Mouse (Mus musculus): ENCODE data around the gene Plb1. TPM values are rescaled to one million over a fixed set of nuclear protein-coding genes. Genes with fewer than 3 reads are reported as not detected.

Plb1 gene
- polyA plus RNA-seq, 1 experiment from 2014 or later = 0.18 TPM

GRCm38 (mm10) chr5:32410954-32411688 is 178.6 kb downstream of the Plb1 start:
- no peak for DNase-seq
- no peaks in the 10 kb centered on the region for H3K9me3 ChIP-seq (ENCODE audit: low read length)
- H3K4me1 ChIP-seq (ENCODE audit: insufficient read depth) = peaks cover 34% of the 10 kb centered on the region
- peak overlapping the region; percentile 66 for H3K27ac ChIP-seq (ENCODE audit: low read depth)
- H3K36me3 ChIP-seq (replicated peaks; ENCODE audit: insufficient read depth, low read length) = no peaks in the 10 kb centered on the region
- H3K9ac ChIP-seq (replicated peaks) = no peak overlapping the region
- WGBS (ENCODE audit: insufficient replicate concordance) = 31% methylated on average over 3 of the region's 3 CpGs
- H3K27me3 ChIP-seq (ENCODE audit: insufficient read depth, low read length) = no peaks in the 10 kb centered on the region
- no peak overlapping the region for H3K4me3 ChIP-seq (ENCODE audit: low read depth, low read length)
- no peak overlapping the region for H3K4me2 ChIP-seq (ENCODE audit: low read depth, low read length)
- no peak for ATAC-seq
- TF ChIP-seq CTCF (IDR thresholded peaks at IDR 0.05; ENCODE audit: low read depth) (no peak), EP300 (IDR thresholded peaks at IDR 0.05; ENCODE audit: low read depth) (no peak)

DNA sequence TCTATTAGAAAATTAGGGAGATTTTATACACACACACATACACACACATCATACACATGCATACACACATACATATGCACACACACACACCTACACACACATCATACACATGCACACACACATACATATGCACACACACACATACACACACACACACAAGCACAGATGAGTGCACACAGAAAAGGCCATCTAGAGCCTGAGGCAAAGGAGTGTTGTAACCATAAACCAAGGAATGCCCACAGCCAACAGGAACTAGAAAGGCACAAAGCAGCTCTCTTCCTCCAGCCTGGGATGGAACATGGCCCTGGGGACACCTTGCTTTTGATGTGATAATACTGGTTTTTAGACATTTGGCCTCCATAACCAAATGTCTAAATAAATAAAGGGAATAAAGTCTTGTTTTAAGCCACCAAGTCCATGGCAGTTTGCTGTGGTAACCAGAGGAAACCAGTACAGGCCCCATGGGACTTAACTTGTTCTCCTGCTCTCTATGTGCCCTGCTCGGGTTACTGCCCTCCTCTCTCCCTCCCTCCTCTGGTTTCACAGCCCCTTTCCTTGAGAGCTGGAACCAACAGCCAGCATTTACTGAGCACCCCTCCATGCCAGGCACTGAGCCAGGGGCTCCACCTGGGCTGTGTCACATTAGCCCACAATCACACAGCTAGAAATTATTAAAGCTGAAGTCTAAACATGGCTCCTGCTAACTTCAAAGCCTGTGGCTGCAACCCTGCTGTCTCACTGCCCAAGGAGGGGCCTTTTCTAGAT is 179.9 kb downstream of the Plb1 start:
- Histone ChIP-seq H3K27me3 (ENCODE audit: insufficient read depth, low read length) (no peaks in the 10 kb centered on the region), H3K4me1 (ENCODE audit: insufficient read depth) (peaks cover 34% of the 10 kb centered on the region), H3K4me2 (ENCODE audit: low read depth, low read length) (no peak overlapping the region), H3K9me3 (ENCODE audit: low read length) (no peaks in the 10 kb centered on the region), H3K27ac (ENCODE audit: low read depth) (peak overlapping the region; percentile 66), H3K4me3 (ENCODE audit: low read depth, low read length) (no peak overlapping the region), H3K9ac (replicated peaks) (no peak overlapping the region), H3K36me3 (replicated peaks; ENCODE audit: insufficient read depth, low read length) (no peaks in the 10 kb centered on the region)
- no peak for TF ChIP-seq CTCF (IDR thresholded peaks at IDR 0.05; ENCODE audit: low read depth)
- no peak for TF ChIP-seq EP300 (IDR thresholded peaks at IDR 0.05; ENCODE audit: low read depth)
- 42% methylated on average over 1 of the region's 1 CpGs for WGBS (ENCODE audit: insufficient replicate concordance)
- no peak for DNase-seq
- ATAC-seq = peak; percentile 40; the same call in 1 of the 2 replicates

DNA sequence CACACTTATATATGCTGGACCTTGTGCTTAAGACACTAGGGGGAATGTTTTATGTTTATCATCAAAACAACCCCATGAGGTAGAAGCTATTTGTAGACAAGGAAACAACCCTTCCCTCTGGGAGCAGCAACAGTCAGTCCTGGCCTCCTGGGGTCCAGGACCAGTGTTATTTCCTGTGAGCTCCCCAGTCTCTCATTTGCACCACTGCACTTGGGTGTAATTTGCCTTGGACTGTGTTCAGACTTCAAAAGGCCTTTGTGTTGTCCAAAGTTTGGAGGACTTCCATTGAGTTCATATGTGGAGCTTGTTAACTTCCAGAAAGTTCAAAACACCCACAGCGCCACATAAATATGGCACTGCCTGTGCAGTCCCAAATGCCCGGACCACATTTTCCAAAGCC is 180.6 kb downstream of the Plb1 start:
- no peak overlapping the region for H3K4me3 ChIP-seq (ENCODE audit: low read depth, low read length)
- TF ChIP-seq EP300 (IDR thresholded peaks at IDR 0.05; ENCODE audit: low read depth) (no peak), CTCF (IDR thresholded peaks at IDR 0.05; ENCODE audit: low read depth) (no peak)
- peak overlapping the region; percentile 66 for H3K27ac ChIP-seq (ENCODE audit: low read depth)
- no peak for ATAC-seq
- H3K9me3 ChIP-seq (ENCODE audit: low read length) = no peaks in the 10 kb centered on the region
- H3K4me1 ChIP-seq (ENCODE audit: insufficient read depth) = peaks cover 34% of the 10 kb centered on the region
- DNase-seq = no peak
- no peaks in the 10 kb centered on the region for H3K36me3 ChIP-seq (replicated peaks; ENCODE audit: insufficient read depth, low read length)
- H3K9ac ChIP-seq (replicated peaks) = no peak overlapping the region
- no peak overlapping the region for H3K4me2 ChIP-seq (ENCODE audit: low read depth, low read length)
- no peaks in the 10 kb centered on the region for H3K27me3 ChIP-seq (ENCODE audit: insufficient read depth, low read length)
- WGBS (ENCODE audit: insufficient replicate concordance) = 76% methylated on average over 2 of the region's 2 CpGs

GRCm38 (mm10) chr5:32413569-32413968 is 181.1 kb downstream of the Plb1 start:
- peak overlapping the region; percentile 66 for H3K27ac ChIP-seq (ENCODE audit: low read depth)
- ATAC-seq = no peak
- H3K27me3 ChIP-seq (ENCODE audit: insufficient read depth, low read length) = no peaks in the 10 kb centered on the region
- no peaks in the 10 kb centered on the region for H3K9me3 ChIP-seq (ENCODE audit: low read length)
- H3K36me3 ChIP-seq (replicated peaks; ENCODE audit: insufficient read depth, low read length) = no peaks in the 10 kb centered on the region
- peaks cover 34% of the 10 kb centered on the region for H3K4me1 ChIP-seq (ENCODE audit: insufficient read depth)
- WGBS (ENCODE audit: insufficient replicate concordance) = 67% methylated on average over 2 of the region's 2 CpGs
- DNase-seq = no peak
- H3K9ac ChIP-seq (replicated peaks) = no peak overlapping the region
- TF ChIP-seq CTCF (IDR thresholded peaks at IDR 0.05; ENCODE audit: low read depth) (no peak), EP300 (IDR thresholded peaks at IDR 0.05; ENCODE audit: low read depth) (no peak)
- no peak overlapping the region for H3K4me3 ChIP-seq (ENCODE audit: low read depth, low read length)
- H3K4me2 ChIP-seq (ENCODE audit: low read depth, low read length) = no peak overlapping the region

- Histone ChIP-seq H3K27ac (ENCODE audit: low read depth) (peak overlapping the region; percentile 51; the same call in 1 of the 2 replicates), H3K4me3 (ENCODE audit: low read depth, low read length) (no peak overlapping the region), H3K27me3 (ENCODE audit: insufficient read depth, low read length) (no peaks in the 10 kb centered on the region), H3K4me1 (ENCODE audit: insufficient read depth) (peaks cover 27% of the 10 kb centered on the region), H3K9me3 (ENCODE audit: low read length) (no peaks in the 10 kb centered on the region), H3K36me3 (replicated peaks; ENCODE audit: insufficient read depth, low read length) (no peaks in the 10 kb centered on the region), H3K9ac (replicated peaks) (no peak overlapping the region), H3K4me2 (ENCODE audit: low read depth, low read length) (no peak overlapping the region)
- no peak for TF ChIP-seq EP300 (IDR thresholded peaks at IDR 0.05; ENCODE audit: low read depth)
- TF ChIP-seq CTCF (IDR thresholded peaks at IDR 0.05; ENCODE audit: low read depth) = no peak
- 63% methylated on average over 5 of the region's 5 CpGs for WGBS (ENCODE audit: insufficient replicate concordance)
- no peak for ATAC-seq
- DNase-seq = no peak
Observed at GRCm38 (mm10) chr5:32414461-32414985, 182.0 kb downstream of the Plb1 start.

GRCm38 (mm10) chr5:32415554-32415953 is 183.0 kb downstream of the Plb1 start:
- DNase-seq = no peak
- Histone ChIP-seq H3K27me3 (ENCODE audit: insufficient read depth, low read length) (no peaks in the 10 kb centered on the region), H3K4me1 (ENCODE audit: insufficient read depth) (peaks cover 19% of the 10 kb centered on the region), H3K9ac (replicated peaks) (no peak overlapping the region), H3K4me3 (ENCODE audit: low read depth, low read length) (no peak overlapping the region), H3K9me3 (ENCODE audit: low read length) (no peaks in the 10 kb centered on the region), H3K27ac (ENCODE audit: low read depth) (no peak overlapping the region), H3K36me3 (replicated peaks; ENCODE audit: insufficient read depth, low read length) (no peaks in the 10 kb centered on the region), H3K4me2 (ENCODE audit: low read depth, low read length) (no peak overlapping the region)
- no peak for ATAC-seq
- TF ChIP-seq CTCF (IDR thresholded peaks at IDR 0.05; ENCODE audit: low read depth) (no peak), EP300 (IDR thresholded peaks at IDR 0.05; ENCODE audit: low read depth) (no peak)
- 74% methylated on average over 6 of the region's 6 CpGs for WGBS (ENCODE audit: insufficient replicate concordance)

Other genes with a start within 250 kb of the Plb1 start
- 0.92 and 0.95 TPM in 2 replicates for gene Fosl2, start 96.9 kb upstream of the Plb1 start, polyA plus RNA-seq (2015; fragmentation: Nextera tagmentation; extraction: Ambion mirVana)
- 90.7 and 94.5 TPM in 2 replicates for gene Ppp1cb, start 226.1 kb downstream of the Plb1 start, polyA plus RNA-seq (2015; fragmentation: Nextera tagmentation; extraction: Ambion mirVana)

Measured in liver, postnatal 0 days (tissue).